Mouse (Mus musculus) R1 (cell line): ENCODE data around the gene Cers4.
A peak's percentile ranks its signal among the peaks of the same experiment; 100 is the strongest.

Experiments
- DNase-seq: peaks from one replicate; pipeline ENCODE4 v3.0.0-alpha.2; 2018; ENCODE audit warnings: low read depth, low spot score

The Cers4 gene

GRCm38 (mm10) chr8:4492851-4493685, at the start of gene Cers4:
Gene Cers4 (plus strand): TSS chr8:4493026.
- peak; percentile 95 for DNase-seq

GRCm38 (mm10) chr8:4458165-4458564, 34.7 kb upstream of the Cers4 start:
- no peak for DNase-seq

GRCm38 (mm10) chr8:4463061-4463460, 29.8 kb upstream of the Cers4 start:
- DNase-seq = no peak

GRCm38 (mm10) chr8:4474419-4475187, 18.2 kb upstream of the Cers4 start:
- no peak for DNase-seq

GRCm38 (mm10) chr8:4481154-4481553, 11.7 kb upstream of the Cers4 start:
- no peak for DNase-seq

GRCm38 (mm10) chr8:4481586-4481985, 11.2 kb upstream of the Cers4 start:
- DNase-seq = peak; percentile 20

GRCm38 (mm10) chr8:4482501-4482900, 10.3 kb upstream of the Cers4 start:
- DNase-seq = peak; percentile 35

GRCm38 (mm10) chr8:4483330-4483729, 9.5 kb upstream of the Cers4 start:
- no peak for DNase-seq

- peak; percentile 69 for DNase-seq
These were observed 1.0 kb downstream of the Cers4 start for GRCm38 (mm10) chr8:4493686-4494440.

- DNase-seq = no peak
These were observed 3.1 kb downstream of the Cers4 start for GRCm38 (mm10) chr8:4495976-4496375.

GRCm38 (mm10) chr8:4497610-4498009, 4.8 kb downstream of the Cers4 start:
- DNase-seq = no peak

GRCm38 (mm10) chr8:4505364-4505763, 12.5 kb downstream of the Cers4 start:
- DNase-seq = no peak

GRCm38 (mm10) chr8:4507527-4507926, 14.7 kb downstream of the Cers4 start:
- no peak for DNase-seq

GRCm38 (mm10) chr8:4510824-4511223, 18.0 kb downstream of the Cers4 start:
- DNase-seq = no peak

GRCm38 (mm10) chr8:4511429-4512115, 18.7 kb downstream of the Cers4 start:
- no peak for DNase-seq

- no peak for DNase-seq
These were observed 19.3 kb downstream of the Cers4 start for GRCm38 (mm10) chr8:4512116-4512495.

GRCm38 (mm10) chr8:4516162-4516561, 23.3 kb downstream of the Cers4 start:
- DNase-seq = peak; percentile 46

GRCm38 (mm10) chr8:4521472-4521871, 28.6 kb downstream of the Cers4 start:
- no peak for DNase-seq

GRCm38 (mm10) chr8:4523525-4523924, 30.7 kb downstream of the Cers4 start:
- DNase-seq = no peak
